Mouse (Mus musculus) E14TG2a.4 (cell line): ENCODE data around the gene Krtap13.

ENCODE experiments used
- CTCF ChIP-seq: conservative IDR thresholded peaks from 2 replicates; pipeline ENCODE4 v1.5.1; 2014; ENCODE audit warnings: low read length
- NANOG ChIP-seq: IDR thresholded peaks from 2 replicates; pipeline ENCODE4 v1.6.1; 2014; ENCODE audit warnings: borderline replicate concordance, low read length, mixed read lengths

GRCm38 (mm10) chr16:88786786-88787185, 35.4 kb upstream of the Krtap13 start:
- no peak for TF ChIP-seq CTCF
- no peak for TF ChIP-seq NANOG
